Mouse (Mus musculus) left cerebral cortex, adult 11 months (tissue): Measurements from ENCODE around the gene Tagap.
"Not testable (repeated sequence)": the region's sequence is repeated elsewhere in the genome, so short reads cannot be mapped to it uniquely, and the experiment has no call there.

Source experiments
- DNase-seq: peaks from one replicate; pipeline ENCODE4 v3.0.0; 2022; ENCODE audit warnings: low spot score

Gene Tagap

GRCm38 (mm10) chr17:7983484-7983883, 57.7 kb downstream of the Tagap start:
- not testable (repeated sequence) for DNase-seq
